Mouse (Mus musculus) cerebellum, adult 9-10 months (tissue): Measurements from ENCODE around the gene Cnksr3.

Experiments
- DNase-seq: peaks from one replicate; pipeline ENCODE4 v3.0.0; 2022

Gene Cnksr3

DNA sequence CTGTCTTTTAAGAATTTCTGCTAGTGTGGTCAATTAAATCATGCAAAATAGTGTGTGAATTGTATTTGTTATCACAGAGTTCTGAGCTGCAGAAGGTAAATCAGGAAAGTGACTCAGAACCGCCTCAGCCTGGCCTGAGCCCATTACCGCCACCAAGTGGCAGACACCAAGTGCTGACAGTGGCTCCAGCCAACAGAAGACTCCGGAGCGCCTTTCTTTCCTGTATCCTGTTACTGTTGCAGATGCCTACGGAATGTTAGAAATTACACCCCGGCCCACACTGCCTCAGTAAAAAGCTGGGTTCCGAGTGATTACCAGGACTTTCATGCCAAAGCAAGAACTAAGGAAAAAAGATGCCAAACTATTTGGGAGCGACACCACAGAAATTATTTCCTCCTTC lies 135.8 kb downstream of the Cnksr3 start:
- DNase-seq: peak; percentile 94

- no peak for DNase-seq
Measured at GRCm38 (mm10) chr10:7075661-7076060, 136.4 kb downstream of the Cnksr3 start.

GRCm38 (mm10) chr10:7074231-7074630 lies 137.8 kb downstream of the Cnksr3 start:
- no peak for DNase-seq

DNA sequence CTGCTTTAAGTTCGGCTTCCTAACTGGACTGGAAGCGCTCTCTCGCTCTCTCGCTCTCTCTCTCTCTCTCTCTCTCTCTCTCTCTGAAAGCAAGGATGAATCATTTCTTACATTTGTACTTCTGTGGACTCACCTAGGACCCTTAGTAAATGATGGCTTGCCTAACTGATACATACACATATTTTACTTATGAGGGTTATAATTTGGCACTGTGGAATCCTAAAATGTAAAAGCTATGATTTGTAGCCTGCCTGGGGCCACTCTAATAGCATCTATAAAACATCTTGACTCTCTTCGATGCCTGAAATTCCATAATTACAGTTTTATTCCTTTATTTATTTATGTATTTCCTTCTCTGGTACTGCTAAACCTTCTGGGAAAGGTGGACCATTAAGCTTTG lies 141.1 kb downstream of the Cnksr3 start:
- no peak for DNase-seq

GRCm38 (mm10) chr10:7070100-7070835 lies 141.8 kb downstream of the Cnksr3 start:
- no peak for DNase-seq

GRCm38 (mm10) chr10:7069090-7069489 lies 142.9 kb downstream of the Cnksr3 start:
- DNase-seq: no peak
